Mouse (Mus musculus): ENCODE measurements around the gene Ppp1r14a.

GRCm38 (mm10) chr7:29306108-29306507, 17.0 kb downstream of the Ppp1r14a start:
- TF ChIP-seq CTCF (IDR thresholded peaks at IDR 0.05; ENCODE audit: low read depth, low read length): no peak
- TF ChIP-seq GATA1 (IDR thresholded peaks at IDR 0.05; ENCODE audit: borderline replicate concordance, low read length): no peak
